Mouse (Mus musculus) C2C12 (cell line): Measurements from ENCODE around the gene Scaper.

Source experiments
- CEBPB ChIP-seq: IDR thresholded peaks from one replicate; pipeline ENCODE4 v1.6.1; 2011; ENCODE audit warnings: low read depth, mild to moderate bottlenecking, control low read depth, moderate library complexity
- CTCF ChIP-seq: IDR thresholded peaks from one replicate; pipeline ENCODE4 v1.5.1; 2011; ENCODE audit not compliant: control insufficient read depth, insufficient read depth, insufficient read length
- FOSL1 ChIP-seq: IDR thresholded peaks from one replicate; pipeline ENCODE4 v1.8.0; 2011; ENCODE audit warnings: mild to moderate bottlenecking, low read length; ENCODE audit not compliant: poor library complexity, insufficient read depth, severe bottlenecking
- MAX ChIP-seq: IDR thresholded peaks from one replicate; pipeline ENCODE4 v1.6.1; 2011; ENCODE audit warnings: mild to moderate bottlenecking, control low read depth
- MYOD1 ChIP-seq: IDR thresholded peaks from one replicate; pipeline ENCODE4 v1.6.1; 2011; ENCODE audit warnings: low read depth; ENCODE audit not compliant: control insufficient read depth, insufficient read length
- MYOG ChIP-seq: IDR thresholded peaks from one replicate; pipeline ENCODE4 v1.6.1; 2011; ENCODE audit not compliant: control insufficient read depth, insufficient read length; ENCODE audit errors: extremely low read depth
- USF1 ChIP-seq: IDR thresholded peaks from one replicate; pipeline ENCODE4 v1.6.1; 2011; ENCODE audit warnings: low read depth, mild to moderate bottlenecking, control low read depth, moderate library complexity

DNA sequence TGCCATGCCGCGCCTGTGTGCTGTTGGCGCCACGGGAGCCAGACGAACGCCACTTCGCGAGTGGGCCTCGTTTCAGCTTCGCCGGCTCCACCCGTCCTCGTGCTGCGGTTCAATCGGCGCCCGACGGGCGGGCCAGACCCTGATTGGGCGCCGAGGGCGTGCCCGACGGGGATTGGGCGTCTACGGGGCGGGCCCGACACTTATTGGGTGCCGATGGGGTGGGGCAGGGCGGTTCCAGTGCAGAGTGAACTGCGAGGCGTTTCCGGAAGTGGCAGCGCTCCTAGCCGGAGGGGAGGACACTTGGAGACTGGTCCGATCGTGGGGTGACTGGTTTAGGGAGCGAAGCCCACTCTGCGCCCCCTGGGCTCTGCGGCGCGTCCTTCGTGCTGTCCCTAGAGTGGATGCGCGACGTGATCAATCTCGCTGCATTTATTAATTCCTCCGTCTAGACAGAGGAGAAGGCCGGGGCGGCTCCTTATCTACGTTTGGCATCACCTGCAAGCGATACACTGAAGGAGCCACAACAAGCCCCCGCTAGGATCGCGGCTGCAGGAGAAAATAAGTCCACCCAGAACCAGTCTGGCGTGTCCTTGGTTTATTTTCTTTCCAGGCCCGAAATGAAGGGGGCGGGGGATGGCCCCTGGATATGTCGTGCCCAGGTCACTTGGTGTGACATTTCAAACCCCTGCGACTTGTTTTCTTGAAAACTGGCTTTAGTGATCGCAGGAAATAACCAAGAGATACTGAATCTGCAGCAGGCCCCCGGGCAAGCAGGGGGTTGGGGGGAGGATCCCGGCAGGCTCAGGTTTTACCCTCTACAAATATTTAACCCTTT, 391.5 kb downstream of the Scaper start:
- no peak for TF ChIP-seq CTCF
- TF ChIP-seq MAX: no peak
- no peak for TF ChIP-seq FOSL1
- no peak for TF ChIP-seq MYOD1
- no peak for TF ChIP-seq CEBPB
- no peak for TF ChIP-seq USF1
- TF ChIP-seq MYOG: no peak
